Mouse (Mus musculus): ENCODE data around the gene Taldo1. TPM values are rescaled to one million over a fixed set of nuclear protein-coding genes. Genes with fewer than 3 reads are reported as not detected.
"Not testable (repeated sequence)": the region's sequence is repeated elsewhere in the genome, so short reads cannot be mapped to it uniquely, and the experiment has no call there.

The Taldo1 gene
- total and polyA plus RNA-seq, 2 experiments from 2014 or later = 156 to 252 TPM

GRCm38 (mm10) chr7:141394158-141394557, 2.2 kb downstream of the Taldo1 start:
- no peak for ATAC-seq
- peaks cover 7% of the 10 kb centered on the region; the same call in 1 of the 2 replicates for H3K4me1 ChIP-seq (ENCODE audit: insufficient read depth, low read length)
- TF ChIP-seq CTCF (IDR thresholded peaks at IDR 0.05; ENCODE audit: low read depth) = no peak
- H3K9ac ChIP-seq (replicated peaks; ENCODE audit: low read length) = no peak overlapping the region
- WGBS = 88% methylated on average over 7 of the region's 7 CpGs
- no peak overlapping the region for H3K4me3 ChIP-seq (ENCODE audit: low read length)
- H3K27me3 ChIP-seq (ENCODE audit: insufficient read depth, low read length) = no peaks in the 10 kb centered on the region
- DNase-seq (ENCODE audit: low spot score) = no peak
- no peaks in the 10 kb centered on the region for H3K9me3 ChIP-seq (ENCODE audit: low read length)
- H3K36me3 ChIP-seq (ENCODE audit: insufficient read depth, low read length) = peaks cover 21% of the 10 kb centered on the region
- H3K4me2 ChIP-seq (ENCODE audit: low read depth, low read length) = no peak overlapping the region
- H3K27ac ChIP-seq = no peak overlapping the region

GRCm38 (mm10) chr7:141394771-141395170, 2.8 kb downstream of the Taldo1 start:
- DNase-seq (ENCODE audit: low spot score) = peak; percentile 82
- no peaks in the 10 kb centered on the region for H3K27me3 ChIP-seq (ENCODE audit: insufficient read depth, low read length)
- H3K4me1 ChIP-seq (ENCODE audit: insufficient read depth, low read length) = peaks cover 7% of the 10 kb centered on the region; the same call in 1 of the 2 replicates
- ATAC-seq = no peak
- no peak overlapping the region for H3K4me3 ChIP-seq (ENCODE audit: low read length)
- no peak overlapping the region for H3K27ac ChIP-seq
- TF ChIP-seq CTCF (IDR thresholded peaks at IDR 0.05; ENCODE audit: low read depth) = peak; percentile 93
- peaks cover 24% of the 10 kb centered on the region for H3K36me3 ChIP-seq (ENCODE audit: insufficient read depth, low read length)
- no peak overlapping the region for H3K9ac ChIP-seq (replicated peaks; ENCODE audit: low read length)
- H3K4me2 ChIP-seq (ENCODE audit: low read depth, low read length) = no peak overlapping the region
- 13% methylated on average over 6 of the region's 6 CpGs for WGBS
- no peaks in the 10 kb centered on the region for H3K9me3 ChIP-seq (ENCODE audit: low read length)

GRCm38 (mm10) chr7:141395348-141395747, 3.3 kb downstream of the Taldo1 start:
- 87% methylated on average over 1 of the region's 1 CpGs for WGBS
- Histone ChIP-seq H3K4me1 (ENCODE audit: insufficient read depth, low read length) (peaks cover 7% of the 10 kb centered on the region; the same call in 1 of the 2 replicates), H3K27me3 (ENCODE audit: insufficient read depth, low read length) (no peaks in the 10 kb centered on the region), H3K36me3 (ENCODE audit: insufficient read depth, low read length) (peaks cover 29% of the 10 kb centered on the region), H3K9ac (replicated peaks; ENCODE audit: low read length) (no peak overlapping the region), H3K9me3 (ENCODE audit: low read length) (no peaks in the 10 kb centered on the region), H3K4me3 (ENCODE audit: low read length) (no peak overlapping the region), H3K4me2 (ENCODE audit: low read depth, low read length) (no peak overlapping the region), H3K27ac (no peak overlapping the region)
- no peak for TF ChIP-seq CTCF (IDR thresholded peaks at IDR 0.05; ENCODE audit: low read depth)
- ATAC-seq (no peak), DNase-seq (ENCODE audit: low spot score) (no peak)

GRCm38 (mm10) chr7:141403305-141403704, 11.3 kb downstream of the Taldo1 start:
- TF ChIP-seq CTCF (IDR thresholded peaks at IDR 0.05; ENCODE audit: low read depth) = peak; percentile 88

GRCm38 (mm10) chr7:141405466-141405865, 13.5 kb downstream of the Taldo1 start:
- 87% methylated on average over 4 of the region's 4 CpGs for WGBS

More at GRCm38 (mm10) chr7:141403305-141403704, 11.3 kb downstream of the Taldo1 start:
- Histone ChIP-seq H3K9ac (replicated peaks; ENCODE audit: low read length) (no peak overlapping the region), H3K27ac (no peak overlapping the region), H3K9me3 (ENCODE audit: low read length) (no peaks in the 10 kb centered on the region), H3K36me3 (ENCODE audit: insufficient read depth, low read length) (peaks cover 35% of the 10 kb centered on the region), H3K4me3 (ENCODE audit: low read length) (no peak overlapping the region), H3K27me3 (ENCODE audit: insufficient read depth, low read length) (no peaks in the 10 kb centered on the region), H3K4me2 (ENCODE audit: low read depth, low read length) (no peak overlapping the region), H3K4me1 (ENCODE audit: insufficient read depth, low read length) (no peaks in the 10 kb centered on the region)
- 36% methylated on average over 5 of the region's 5 CpGs for WGBS
- ATAC-seq = peak; percentile 83
- DNase-seq (ENCODE audit: low spot score) = peak; percentile 64

GRCm38 (mm10) chr7:141407670-141408069, 15.7 kb downstream of the Taldo1 start:
- H3K9me3 ChIP-seq (ENCODE audit: low read length); ATAC-seq; H3K4me2 ChIP-seq (ENCODE audit: low read depth, low read length); H3K27ac ChIP-seq; H3K4me3 ChIP-seq (ENCODE audit: low read length); H3K4me1 ChIP-seq (ENCODE audit: insufficient read depth, low read length); H3K36me3 ChIP-seq (ENCODE audit: insufficient read depth, low read length); H3K27me3 ChIP-seq (ENCODE audit: insufficient read depth, low read length); H3K9ac ChIP-seq (replicated peaks; ENCODE audit: low read length); DNase-seq (ENCODE audit: low spot score): not testable (repeated sequence)
- 93% methylated on average over 7 of the region's 7 CpGs for WGBS

More at GRCm38 (mm10) chr7:141405466-141405865, 13.5 kb downstream of the Taldo1 start:
- no peak overlapping the region for H3K4me2 ChIP-seq (ENCODE audit: low read depth, low read length)
- no peaks in the 10 kb centered on the region; the same call in 1 of the 2 replicates for H3K4me1 ChIP-seq (ENCODE audit: insufficient read depth, low read length)
- DNase-seq (ENCODE audit: low spot score) = no peak
- no peak overlapping the region for H3K9ac ChIP-seq (replicated peaks; ENCODE audit: low read length)
- TF ChIP-seq CTCF (IDR thresholded peaks at IDR 0.05; ENCODE audit: low read depth) = no peak
- H3K27ac ChIP-seq = no peak overlapping the region
- no peaks in the 10 kb centered on the region for H3K9me3 ChIP-seq (ENCODE audit: low read length)
- no peak for ATAC-seq
- H3K36me3 ChIP-seq (ENCODE audit: insufficient read depth, low read length) = peaks cover 22% of the 10 kb centered on the region; the same call in 1 of the 2 replicates
- no peak overlapping the region for H3K4me3 ChIP-seq (ENCODE audit: low read length)
- H3K27me3 ChIP-seq (ENCODE audit: insufficient read depth, low read length) = no peaks in the 10 kb centered on the region

- 8% methylated on average over 11 of the region's 11 CpGs for WGBS
- ATAC-seq (peak; percentile 82), DNase-seq (ENCODE audit: low spot score) (peak; percentile 93)
- Histone ChIP-seq H3K4me3 (ENCODE audit: low read length) (no peak overlapping the region), H3K36me3 (ENCODE audit: insufficient read depth, low read length) (0 out of 2 replicates have a peak, but pooled peaks cover 3% of the 10 kb centered on the region), H3K4me1 (ENCODE audit: insufficient read depth, low read length) (no peaks in the 10 kb centered on the region; the same call in 1 of the 2 replicates), H3K27me3 (ENCODE audit: insufficient read depth, low read length) (no peaks in the 10 kb centered on the region), H3K27ac (peak overlapping the region; percentile 51; the same call in 1 of the 2 replicates), H3K9ac (replicated peaks; ENCODE audit: low read length) (no peak overlapping the region), H3K9me3 (ENCODE audit: low read length) (no peaks in the 10 kb centered on the region), H3K4me2 (ENCODE audit: low read depth, low read length) (no peak overlapping the region)
- peak; percentile 96 for TF ChIP-seq CTCF (IDR thresholded peaks at IDR 0.05; ENCODE audit: low read depth)
Measured at GRCm38 (mm10) chr7:141408833-141409232, 16.8 kb downstream of the Taldo1 start.

Data from hindbrain, postnatal 0 days (tissue).